19 mouse cellular contexts compared by ENCODE assay signal in genomic region chr12:105601586-105601985, GRCm38 (mm10). TPM values are rescaled to one million over a fixed set of nuclear protein-coding genes. Genes with fewer than 3 reads are reported as not detected.
DNase-seq lines count a peak whose midpoint lies in the region; ATAC-seq and TF ChIP-seq lines count a peak whose summit lies in the region.
"Had no signal": no experiment of that assay in that cellular context is flagged by ENCODE, and none has a peak within 500 bp of the region (broad histone marks: within the 10 kb centered on the region; RNA-seq: fewer than 3 reads in every experiment).

No protein-coding gene starts in this region.

- H3K36me3 ChIP-seq in midbrain, embryonic 14.5 days (ENCODE audit: control insufficient read depth, insufficient read depth, low read length), result no peaks in the 10 kb centered on the region
- no peaks in the 10 kb centered on the region for H3K36me3 ChIP-seq in midbrain, embryonic 13.5 days
- H3K36me3 ChIP-seq in hindbrain, embryonic 16.5 days (ENCODE audit: control insufficient read depth, insufficient read depth, low read length), result no peaks in the 10 kb centered on the region
- no peaks in the 10 kb centered on the region for H3K36me3 ChIP-seq in heart, embryonic 11.5 days (ENCODE audit: control insufficient read depth, insufficient read depth, low read length)
- H3K36me3 ChIP-seq: lung, embryonic 15.5 days had no signal

- intact Hi-C loops in gastrocnemius, adult 2 months (cut with DNase I), result no loop called here

- WGBS in midbrain, embryonic 14.5 days, result 47% methylated on average over 6 of the region's 6 CpGs
- WGBS in midbrain, embryonic 13.5 days, result 54% methylated on average over 6 of the region's 6 CpGs
- 34% methylated on average over 6 of the region's 6 CpGs for WGBS in hindbrain, embryonic 16.5 days
- WGBS in heart, embryonic 11.5 days (ENCODE audit: insufficient replicate concordance), result 52% methylated on average over 6 of the region's 6 CpGs

- no peaks in the 10 kb centered on the region for H3K27me3 ChIP-seq in midbrain, embryonic 14.5 days (ENCODE audit: control insufficient read depth, insufficient read depth, low read length)
- peaks cover 7% of the 10 kb centered on the region; the same call in 1 of the 2 replicates for H3K27me3 ChIP-seq in midbrain, embryonic 13.5 days
- H3K27me3 ChIP-seq in hindbrain, embryonic 16.5 days (replicated peaks; ENCODE audit: control insufficient read depth, insufficient read depth, low read length), result no peaks in the 10 kb centered on the region
- H3K27me3 ChIP-seq in heart, embryonic 11.5 days (ENCODE audit: control insufficient read depth, insufficient read depth, low read length), result no peaks in the 10 kb centered on the region
- H3K27me3 ChIP-seq: lung, embryonic 15.5 days had no signal

- no peak overlapping the region for H3K4me2 ChIP-seq in midbrain, embryonic 14.5 days (ENCODE audit: low read length)
- no peak overlapping the region for H3K4me2 ChIP-seq in midbrain, embryonic 13.5 days (replicated peaks)
- H3K4me2 ChIP-seq in hindbrain, embryonic 16.5 days (ENCODE audit: low read length), result no peak overlapping the region
- no peak overlapping the region for H3K4me2 ChIP-seq in heart, embryonic 11.5 days
- H3K4me2 ChIP-seq: lung, embryonic 15.5 days had no signal

- no peak overlapping the region for H3K4me3 ChIP-seq in gastrocnemius, adult 2 months
- no peak overlapping the region for H3K4me3 ChIP-seq in midbrain, embryonic 14.5 days (replicated peaks; ENCODE audit: low read depth, low read length)
- H3K4me3 ChIP-seq in midbrain, embryonic 13.5 days (replicated peaks), result no peak overlapping the region
- no peak overlapping the region for H3K4me3 ChIP-seq in hindbrain, embryonic 16.5 days (ENCODE audit: low read length)
- no peak overlapping the region for H3K4me3 ChIP-seq in heart, embryonic 11.5 days (ENCODE audit: low read depth, low read length)
- H3K4me3 ChIP-seq: erythroblast, embryonic 14.5 days; left cerebral cortex, adult 2 months; lung, embryonic 15.5 days had no signal

- H3K27ac ChIP-seq in gastrocnemius, adult 2 months, result no peak overlapping the region
- H3K27ac ChIP-seq in midbrain, embryonic 14.5 days (replicated peaks; ENCODE audit: low read depth, low read length), result no peak overlapping the region
- H3K27ac ChIP-seq in midbrain, embryonic 13.5 days, result no peak overlapping the region
- H3K27ac ChIP-seq in hindbrain, embryonic 16.5 days (ENCODE audit: low read depth, low read length), result peak overlapping the region; percentile 12; the same call in 1 of the 2 replicates
- no peak overlapping the region for H3K27ac ChIP-seq in heart, embryonic 11.5 days (ENCODE audit: low read depth, low read length)
- H3K27ac ChIP-seq: left cerebral cortex, adult 2 months; lung, embryonic 15.5 days had no signal

- 0 out of 2 replicates have a peak, but pooled peaks cover 3% of the 10 kb centered on the region for H3K4me1 ChIP-seq in midbrain, embryonic 14.5 days (ENCODE audit: control insufficient read depth, insufficient read depth, low read length)
- H3K4me1 ChIP-seq in midbrain, embryonic 13.5 days (replicated peaks), result peaks cover 25% of the 10 kb centered on the region
- H3K4me1 ChIP-seq in hindbrain, embryonic 16.5 days (ENCODE audit: control insufficient read depth, insufficient read depth, low read depth, low read length), result no peaks in the 10 kb centered on the region; the same call in 1 of the 2 replicates
- no peaks in the 10 kb centered on the region for H3K4me1 ChIP-seq in heart, embryonic 11.5 days (ENCODE audit: control insufficient read depth, insufficient read depth, low read length)

- ATAC-seq in midbrain, embryonic 14.5 days (ENCODE audit: low FRiP score, low TSS enrichment), result no peak
- no peak for ATAC-seq in midbrain, embryonic 13.5 days
- ATAC-seq in hindbrain, embryonic 16.5 days, result peak; percentile 73
- no peak for ATAC-seq in heart, embryonic 11.5 days (replicated peaks; ENCODE audit: insufficient number of reproducible peaks, low FRiP score, low TSS enrichment)
- ATAC-seq: activated CD4-positive, CD25-positive, alpha-beta regulatory T cell, adult 4 months had no signal

- H3K9ac ChIP-seq in midbrain, embryonic 14.5 days (replicated peaks; ENCODE audit: low read length), result no peak overlapping the region
- no peak overlapping the region for H3K9ac ChIP-seq in midbrain, embryonic 13.5 days (replicated peaks)
- H3K9ac ChIP-seq in hindbrain, embryonic 16.5 days (ENCODE audit: low read depth, low read length), result no peak overlapping the region
- H3K9ac ChIP-seq in heart, embryonic 11.5 days (ENCODE audit: low read depth, low read length), result no peak overlapping the region
- H3K9ac ChIP-seq: lung, embryonic 15.5 days had no signal

- DNase-seq in gastrocnemius, adult 2 months, result peak; percentile 38
- no peak for DNase-seq in gastrocnemius, adult 8-10 months (ENCODE audit: low spot score in 2 of 2)
- DNase-seq in midbrain, embryonic 14.5 days, result peak; percentile 58
- peak; percentile 81 to 87 for DNase-seq in cerebellum, postnatal 10 days
- no peak for DNase-seq in spleen, postnatal 10 days (ENCODE audit: low spot score in 2 of 2)
- DNase-seq: kidney, adult 11 months; right cerebral cortex, postnatal 4 days; thymus, postnatal 4 days had no signal

- H3K9me3 ChIP-seq in midbrain, embryonic 14.5 days (ENCODE audit: control insufficient read depth, low read length), result no peaks in the 10 kb centered on the region
- H3K9me3 ChIP-seq in midbrain, embryonic 13.5 days, result no peaks in the 10 kb centered on the region
- no peaks in the 10 kb centered on the region for H3K9me3 ChIP-seq in hindbrain, embryonic 16.5 days (ENCODE audit: control insufficient read depth, low read length)
- no peaks in the 10 kb centered on the region for H3K9me3 ChIP-seq in heart, embryonic 11.5 days (replicated peaks; ENCODE audit: control insufficient read depth, low read length)
- H3K9me3 ChIP-seq: lung, embryonic 15.5 days had no signal

- TF ChIP-seq CTCF in gastrocnemius, adult 2 months (IDR thresholded peaks at IDR 0.05), result no peak

RNA-seq across cellular contexts. Expression of gene Bdkrb1, which starts 1.3 kb away (rescaled TPM):
- under 1 TPM in 1 of 2 experiments, not detected in 1; 0.28 TPM for total RNA-seq in gastrocnemius, adult 2 months (2021)
- under 1 TPM in 1 of 4 experiments, not detected in 3; 0.34 TPM for total RNA-seq in gastrocnemius, adult 8-10 months (2022)
- not detected in 2 replicates for polyA plus RNA-seq in midbrain, embryonic 14.5 days (2014; fragmentation: Nextera tagmentation; extraction: Ambion mirVana)
- 0.12 TPM in 1 of 2 replicates, not detected in the other for polyA plus RNA-seq in midbrain, embryonic 13.5 days (2015; fragmentation: Nextera tagmentation; extraction: Ambion mirVana)
- 0.34 TPM in 1 of 2 replicates, not detected in the other for polyA plus RNA-seq in hindbrain, embryonic 16.5 days (2015; fragmentation: Nextera tagmentation; extraction: Ambion mirVana)
- not detected in 2 replicates for polyA plus RNA-seq in heart, embryonic 11.5 days (2014; fragmentation: Nextera tagmentation; extraction: Ambion mirVana)
- total RNA-seq: left cerebral cortex, adult 2 months; liver, adult 2 months; MEL; neutrophil, adult 5-6 weeks had no signal
- polyA plus RNA-seq: erythroblast, embryonic 14.5 days; heart, postnatal 0 days; liver, adult 2 months had no signal

RNA-seq across cellular contexts. Expression of gene Bdkrb2, which starts 38.6 kb away (rescaled TPM):
- total RNA-seq in gastrocnemius, adult 2 months (2021), result under 1 TPM; 0.39 to 0.82 TPM
- total RNA-seq in gastrocnemius, adult 8-10 months (2022), result under 1 TPM; 0.27 to 0.35 (median 0.33) TPM
- 0.36 and 0.49 TPM in 2 replicates for polyA plus RNA-seq in midbrain, embryonic 14.5 days (2014; fragmentation: Nextera tagmentation; extraction: Ambion mirVana)
- 0.53 and 0.77 TPM in 2 replicates for polyA plus RNA-seq in midbrain, embryonic 13.5 days (2015; fragmentation: Nextera tagmentation; extraction: Ambion mirVana)
- polyA plus RNA-seq in hindbrain, embryonic 16.5 days (2015; fragmentation: Nextera tagmentation; extraction: Ambion mirVana), result 2.3 and 2.5 TPM in 2 replicates
- polyA plus RNA-seq in heart, embryonic 11.5 days (2014; fragmentation: Nextera tagmentation; extraction: Ambion mirVana), result 0.42 and 0.69 TPM in 2 replicates
- total RNA-seq: MEL; neutrophil, adult 5-6 weeks had no signal
- polyA plus RNA-seq: activated CD4-positive, CD25-positive, alpha-beta regulatory T cell, adult 4 months; erythroblast, embryonic 14.5 days; liver, adult 2 months had no signal

Comparison
In these comparisons a context has a peak if more than half of its experiments do, and no peak if none do; other contexts are left out.
1. DNase-seq: peak in gastrocnemius, adult 2 months (single experiment), midbrain, embryonic 14.5 days (single experiment) and cerebellum, postnatal 10 days (2 of 2); none in gastrocnemius, adult 8-10 months (0 of 2) and spleen, postnatal 10 days (0 of 2).